Mouse (Mus musculus) retina, adult 2 months (tissue): ENCODE data around the gene Fam161a.
"Not testable (repeated sequence)": the region's sequence is repeated elsewhere in the genome, so short reads cannot be mapped to it uniquely, and the experiment has no call there.

Source experiments
- DNase-seq: peaks from one replicate; pipeline ENCODE4 v3.0.0-alpha.2; 2012; ENCODE audit warnings: low read depth, low spot score

Gene Fam161a

DNA sequence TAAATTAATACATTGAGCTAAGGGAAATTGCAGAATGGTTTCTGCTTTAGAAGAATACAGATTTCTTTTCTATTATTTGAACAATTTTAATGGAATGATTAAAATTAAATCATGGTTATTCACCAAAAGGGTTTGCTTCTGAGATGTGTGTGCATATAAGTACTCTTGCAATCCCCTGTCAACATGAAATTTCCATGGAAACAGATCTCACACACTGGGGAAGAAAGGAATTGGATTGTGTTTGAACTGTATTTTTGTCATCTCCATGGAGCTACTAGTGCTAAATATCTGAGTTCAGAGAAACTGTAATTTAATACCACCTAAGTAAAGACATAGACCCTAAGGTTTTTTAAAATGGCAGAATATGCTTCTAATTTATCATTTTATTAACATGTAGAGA is 42.3 kb downstream of the Fam161a start:
- no peak for DNase-seq

DNA sequence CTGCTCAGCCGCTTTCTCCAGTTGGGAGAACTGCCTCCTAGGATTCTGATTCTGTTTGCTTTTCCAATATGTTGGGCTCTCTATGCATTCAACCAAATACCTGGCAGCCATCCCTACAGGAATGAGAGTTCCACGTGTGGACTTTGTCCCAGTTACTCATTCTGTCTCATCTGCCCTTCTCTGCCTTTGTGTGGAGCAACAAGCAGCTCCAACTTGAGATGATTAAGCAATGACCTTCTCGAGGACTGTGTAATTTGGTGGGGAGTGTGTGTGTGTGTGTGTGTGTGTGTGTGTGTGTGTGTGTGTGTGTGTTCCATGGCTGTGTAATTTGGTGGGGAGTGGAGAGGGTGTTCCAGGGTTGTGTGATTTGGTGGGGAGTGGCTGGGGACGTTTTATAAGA is 45.0 kb downstream of the Fam161a start:
- DNase-seq: no peak

DNA sequence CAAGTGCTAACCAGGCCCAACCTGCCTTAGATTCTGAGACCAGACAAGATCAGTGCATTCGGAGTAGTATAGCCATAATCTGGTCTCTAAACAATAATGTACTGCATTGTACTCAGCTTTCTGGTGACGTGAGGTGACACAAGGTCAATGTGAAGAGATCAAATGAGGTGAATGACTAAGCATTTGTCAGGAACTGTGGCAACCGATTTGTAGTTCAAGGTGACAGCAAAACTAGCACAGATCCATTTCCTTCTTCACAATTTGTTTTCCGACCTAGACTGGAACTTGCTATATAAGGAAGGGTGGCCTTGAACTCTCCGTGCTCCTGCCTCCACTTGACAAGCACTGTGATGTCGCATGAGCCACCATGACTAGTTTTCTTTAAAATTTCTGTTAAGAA is 55.8 kb downstream of the Fam161a start:
- no peak for DNase-seq

DNA sequence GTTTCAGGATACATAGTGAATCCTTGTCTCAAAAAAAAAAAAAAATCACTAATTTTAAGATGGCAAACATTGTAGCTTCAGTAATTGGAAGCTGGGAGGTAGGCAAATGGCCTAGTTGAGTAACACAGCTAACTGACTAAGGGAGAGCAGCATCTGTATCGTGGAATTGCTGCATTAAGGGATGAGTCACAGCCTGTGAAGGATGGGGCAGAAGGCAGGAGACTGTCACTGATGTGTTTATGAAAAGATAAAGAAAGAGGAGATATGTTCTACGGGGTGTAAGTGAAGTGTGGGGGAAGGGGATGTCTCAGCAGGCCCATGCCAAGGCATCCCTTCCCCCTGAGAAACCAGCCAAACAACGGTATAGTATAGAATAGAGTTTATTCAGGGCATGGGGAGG is 56.5 kb downstream of the Fam161a start:
- no peak for DNase-seq

DNA sequence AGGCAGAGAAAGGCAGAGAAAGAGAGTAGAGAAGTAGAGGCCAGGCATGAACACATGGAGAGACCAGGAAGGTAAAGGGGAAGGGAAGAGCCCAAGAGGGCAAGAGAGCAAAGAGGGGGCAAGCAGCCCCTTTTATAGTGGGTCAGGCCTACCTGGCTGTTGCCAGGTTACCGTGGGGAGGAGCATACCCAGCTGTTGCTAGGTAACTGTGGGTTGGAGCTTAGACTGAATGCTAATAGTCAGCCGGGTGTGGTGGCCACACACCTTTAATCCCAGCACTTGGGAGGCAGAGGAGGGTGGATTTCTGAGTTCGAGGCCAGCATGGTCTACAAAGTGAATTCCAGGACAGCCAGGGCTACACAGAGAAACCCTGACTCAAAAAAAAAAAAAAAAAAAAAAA is 56.9 kb downstream of the Fam161a start:
- not testable (repeated sequence) for DNase-seq

DNA sequence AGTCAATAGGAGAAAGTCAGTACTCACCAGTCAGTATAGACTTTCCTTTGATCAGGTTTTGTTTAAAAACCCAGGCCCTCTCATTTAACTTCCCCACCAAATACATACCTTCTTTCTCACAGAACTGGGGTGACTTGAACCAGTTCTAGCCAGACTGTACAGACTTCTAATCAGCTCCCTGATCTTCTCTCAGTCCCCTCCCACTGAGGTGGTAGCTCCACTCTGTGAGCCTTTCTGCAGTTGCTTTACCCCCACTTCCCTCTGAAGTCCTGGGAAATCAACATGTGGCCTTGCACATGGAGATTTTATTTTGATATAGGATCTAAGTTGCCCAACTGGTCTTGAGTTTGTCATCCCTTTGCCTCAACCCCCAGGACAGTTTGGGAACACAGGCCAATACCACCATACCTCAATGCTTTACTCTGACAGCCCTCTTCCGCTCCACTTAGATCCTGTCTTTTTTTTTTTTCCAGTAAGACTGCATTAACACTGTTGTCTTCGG is 57.9 kb downstream of the Fam161a start:
- no peak for DNase-seq

DNA sequence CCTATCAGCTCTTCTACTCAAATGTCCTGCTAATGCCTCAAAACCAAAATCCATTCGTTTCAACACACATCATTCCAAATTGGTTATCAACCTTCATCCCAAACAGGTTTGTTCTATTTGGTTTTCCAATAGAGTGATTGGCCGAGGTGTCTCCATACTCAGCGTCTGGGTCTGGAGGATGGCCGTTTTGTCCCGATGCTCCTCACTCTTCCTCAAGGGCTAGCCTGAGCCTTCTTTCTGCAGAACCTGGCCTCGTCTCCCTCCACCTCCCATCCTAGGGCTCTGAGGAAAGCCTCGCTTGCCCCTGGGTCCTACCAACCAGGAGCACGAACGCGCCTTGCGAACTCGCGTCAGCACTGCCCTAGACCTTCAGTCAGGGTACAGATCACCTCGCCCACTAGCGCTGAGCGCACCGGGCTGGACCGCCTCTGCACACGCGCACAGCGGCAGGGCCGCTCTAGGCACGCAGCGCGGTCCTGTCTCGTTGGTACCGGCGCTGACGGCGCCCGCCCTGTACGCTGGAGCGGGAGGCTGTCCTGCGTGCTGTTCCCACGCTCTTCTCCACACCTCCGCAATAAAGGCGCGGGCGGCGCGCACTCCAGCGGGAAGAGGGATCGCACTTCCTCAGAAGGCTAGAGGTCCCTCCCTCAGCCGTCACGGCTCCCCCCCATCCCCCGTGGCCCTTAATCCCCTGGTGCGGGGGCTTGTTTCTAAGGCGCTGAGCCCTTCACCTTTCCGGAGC is 60.2 kb downstream of the Fam161a start:
- DNase-seq: peak; percentile 81

DNA sequence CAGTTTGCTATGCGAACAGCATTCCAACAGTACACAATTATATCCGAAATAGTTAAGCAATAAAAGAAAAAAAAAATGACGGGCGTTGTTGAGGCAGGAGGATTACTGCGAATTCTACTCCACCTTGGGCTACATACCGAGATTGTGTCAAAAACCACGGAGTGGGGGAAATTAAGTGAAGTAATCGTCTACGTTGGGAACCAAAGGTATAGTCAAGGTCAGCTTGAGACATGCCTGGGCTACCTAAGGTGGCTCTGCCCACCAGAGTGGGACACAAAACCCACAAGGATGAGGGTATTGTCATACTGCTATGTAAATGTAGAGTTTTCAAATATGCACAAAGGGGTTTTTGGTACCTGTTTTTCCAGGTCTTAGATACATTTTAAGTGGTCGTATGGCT is 60.9 kb downstream of the Fam161a start:
- no peak for DNase-seq

DNA sequence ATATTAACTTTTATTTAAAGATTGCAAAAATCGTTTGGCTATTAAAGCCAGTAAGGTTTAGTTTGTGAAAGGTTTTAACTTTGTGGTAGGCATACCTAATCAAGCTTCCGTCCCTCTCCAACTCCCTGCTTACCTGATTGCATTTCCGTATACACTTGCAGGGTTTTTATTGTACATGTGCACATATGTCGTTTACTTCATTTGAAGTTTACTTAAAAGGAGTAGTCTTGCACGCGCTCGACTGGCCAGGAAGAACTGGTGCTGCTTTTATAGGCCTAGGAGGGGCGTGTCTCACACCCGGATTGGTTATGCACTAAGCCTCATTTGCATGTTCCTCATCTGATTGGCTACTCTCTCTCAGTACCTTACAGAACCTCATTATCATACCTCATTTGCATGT is 61.7 kb downstream of the Fam161a start:
- not testable (repeated sequence) for DNase-seq

DNA sequence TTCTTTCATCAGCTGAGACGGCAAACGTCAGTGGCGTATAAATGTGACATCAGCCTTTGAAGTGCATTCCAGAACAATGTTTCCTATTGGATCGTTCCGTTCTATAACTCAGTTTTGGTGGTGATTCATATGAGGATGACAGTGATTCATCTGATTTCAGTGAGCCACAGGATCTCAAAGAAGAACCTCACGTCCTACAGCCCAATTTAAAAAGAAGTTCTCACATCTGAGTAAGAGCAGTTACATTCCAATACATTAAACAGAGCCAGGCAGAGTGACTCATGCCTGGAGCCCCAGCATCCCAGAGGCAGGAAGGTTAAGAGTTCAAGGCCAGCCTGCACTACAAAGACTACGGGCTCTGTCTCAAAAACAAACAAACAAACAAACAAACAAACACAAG is 67.5 kb downstream of the Fam161a start:
- DNase-seq: no peak

DNA sequence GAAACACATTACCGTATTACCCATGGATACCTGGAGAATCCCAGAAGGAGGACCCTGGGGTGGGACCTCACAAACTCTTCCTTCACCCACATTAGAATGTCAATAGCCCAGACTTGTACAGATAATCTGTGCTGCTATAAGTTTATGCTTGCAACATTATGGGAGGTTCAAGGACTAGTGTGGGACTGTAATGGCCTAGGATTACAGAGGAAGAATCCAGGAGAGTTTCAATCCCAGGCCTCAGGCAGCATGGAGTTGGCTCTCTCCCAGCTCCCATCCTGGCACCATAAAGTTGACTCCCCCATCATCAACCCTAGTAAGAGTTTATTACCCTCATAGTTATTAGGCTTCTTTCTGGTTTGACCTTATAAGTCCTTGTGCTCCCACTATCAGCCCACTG is 71.2 kb downstream of the Fam161a start:
- DNase-seq: no peak
